Mouse (Mus musculus): ENCODE measurements around the gene Sema6d.

- TF ChIP-seq CTCF (IDR thresholded peaks at IDR 0.05; ENCODE audit: low read depth) (no peak), EP300 (IDR thresholded peaks at IDR 0.05; ENCODE audit: low read depth) (no peak)
Measured at GRCm38 (mm10) chr2:124130876-124131275, 41.1 kb downstream of the Sema6d start.

Measured in liver, postnatal 0 days (tissue).